Mouse (Mus musculus) heart, adult 2 months (tissue): ENCODE results near the gene Map3k1.

ENCODE experiments used
- CTCF ChIP-seq: fragments of 200-600 bp; IDR thresholded peaks from 2 replicates; pipeline ENCODE4 v1.8.1; 2022; ENCODE audit warnings: antibody characterized with exemption, mild to moderate bottlenecking, moderate library complexity
- EP300 ChIP-seq: fragments of 200-500 bp; IDR thresholded peaks from 2 replicates; pipeline ENCODE4 v1.6.1; 2011; ENCODE audit warnings: low read depth, low read length, control low read depth; ENCODE audit not compliant: insufficient read depth
- POLR2A ChIP-seq: fragments of 200-500 bp; IDR thresholded peaks from 2 replicates; pipeline ENCODE4 v1.6.1; 2011; ENCODE audit warnings: mild to moderate bottlenecking, low read depth, low read length, control low read depth; ENCODE audit not compliant: insufficient read depth

- TF ChIP-seq POLR2A (no peak), CTCF (no peak), EP300 (no peak)
These were observed 1.0 kb downstream of the Map3k1 start for GRCm38 (mm10) chr13:111807596-111808386.
